In the genomic region with DNA sequence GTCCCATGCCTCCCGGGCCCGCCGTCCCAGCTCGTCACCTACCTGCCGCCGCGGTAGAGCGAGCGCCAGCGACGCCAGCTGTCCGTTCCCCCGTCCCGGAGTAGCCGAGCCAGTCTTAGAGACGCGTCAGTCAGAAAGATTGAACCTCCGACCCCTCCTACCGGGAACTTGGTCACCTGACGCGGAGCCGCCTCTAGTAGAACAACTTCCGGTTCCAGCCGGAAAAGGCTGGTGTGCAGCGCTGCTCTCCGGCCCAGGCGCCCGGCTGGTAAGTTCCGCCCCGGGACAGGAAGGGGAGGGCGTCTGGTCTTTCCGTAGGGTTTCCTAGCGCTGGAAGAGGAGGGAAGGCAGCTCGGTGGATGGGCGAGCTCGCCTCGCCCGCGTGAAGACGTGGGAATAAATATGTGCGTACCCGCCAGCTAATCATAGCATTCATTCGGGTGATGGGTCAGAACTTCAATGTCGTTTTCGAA, we compare ENCODE assay signal across 7 mouse cellular contexts. TPM values are rescaled to one million over a fixed set of nuclear protein-coding genes. Genes with fewer than 3 reads are reported as not detected.
DNase-seq lines count a peak whose midpoint lies in the region; ATAC-seq lines count a peak whose summit lies in the region.

Gene Rnf185 (minus strand): TSS at position 197 of the 473 bp plus-strand sequence.

- H3K9ac ChIP-seq in embryonic facial prominence, embryonic 12.5 days = peak within 1 kb of the TSS; percentile 82
- H3K9ac ChIP-seq in limb, embryonic 11.5 days (ENCODE audit: low read length) = peak within 1 kb of the TSS; percentile 74
- peak within 1 kb of the TSS; percentile 87 for H3K9ac ChIP-seq in midbrain, embryonic 14.5 days (replicated peaks; ENCODE audit: low read length)

- H3K27me3 ChIP-seq in embryonic facial prominence, embryonic 12.5 days = no peaks in the 10 kb centered on the region
- H3K27me3 ChIP-seq in limb, embryonic 11.5 days (ENCODE audit: control insufficient read depth, insufficient read depth, low read length) = no peaks in the 10 kb centered on the region
- no peaks in the 10 kb centered on the region for H3K27me3 ChIP-seq in midbrain, embryonic 14.5 days (ENCODE audit: control insufficient read depth, insufficient read depth, low read length)

- peak within 1 kb of the TSS; percentile 91 for H3K4me3 ChIP-seq in embryonic facial prominence, embryonic 12.5 days
- H3K4me3 ChIP-seq in limb, embryonic 11.5 days (ENCODE audit: low read depth, low read length) = peak within 1 kb of the TSS; percentile 81
- peak within 1 kb of the TSS; percentile 75 for H3K4me3 ChIP-seq in midbrain, embryonic 14.5 days (replicated peaks; ENCODE audit: low read depth, low read length)

- peak within 1 kb of the TSS; percentile 89 for H3K27ac ChIP-seq in embryonic facial prominence, embryonic 12.5 days
- peak within 1 kb of the TSS; percentile 65 for H3K27ac ChIP-seq in limb, embryonic 11.5 days (replicated peaks; ENCODE audit: low read depth, low read length)
- peak within 1 kb of the TSS; percentile 90 for H3K27ac ChIP-seq in midbrain, embryonic 14.5 days (replicated peaks; ENCODE audit: low read depth, low read length)

- peaks cover 7% of the 10 kb centered on the region for H3K36me3 ChIP-seq in embryonic facial prominence, embryonic 12.5 days
- no peaks in the 10 kb centered on the region for H3K36me3 ChIP-seq in limb, embryonic 11.5 days (ENCODE audit: control insufficient read depth, insufficient read depth, low read length)
- H3K36me3 ChIP-seq in midbrain, embryonic 14.5 days (ENCODE audit: control insufficient read depth, insufficient read depth, low read length) = peaks cover 7% of the 10 kb centered on the region; the same call in 1 of the 2 replicates

- under 1% methylated on average over 45 of the region's 45 CpGs for WGBS in embryonic facial prominence, embryonic 12.5 days
- WGBS in limb, embryonic 11.5 days = under 1% methylated on average over 45 of the region's 45 CpGs
- WGBS in midbrain, embryonic 14.5 days = under 1% methylated on average over 45 of the region's 45 CpGs

- ATAC-seq in embryonic facial prominence, embryonic 12.5 days (ENCODE audit: insufficient number of reproducible peaks, insufficient read depth, low FRiP score, low TSS enrichment) = peak; percentile 94
- peak; percentile 94 for ATAC-seq in limb, embryonic 11.5 days (ENCODE audit: insufficient number of reproducible peaks, low FRiP score, low TSS enrichment, low read depth)
- peak; percentile 96 for ATAC-seq in midbrain, embryonic 14.5 days (ENCODE audit: low FRiP score, low TSS enrichment)

- H3K9me3 ChIP-seq in embryonic facial prominence, embryonic 12.5 days = no peaks in the 10 kb centered on the region
- no peaks in the 10 kb centered on the region for H3K9me3 ChIP-seq in limb, embryonic 11.5 days (ENCODE audit: control insufficient read depth, low read length)
- no peaks in the 10 kb centered on the region for H3K9me3 ChIP-seq in midbrain, embryonic 14.5 days (ENCODE audit: control insufficient read depth, low read length)

- H3K4me2 ChIP-seq in embryonic facial prominence, embryonic 12.5 days (replicated peaks) = peak within 1 kb of the TSS; percentile 92
- H3K4me2 ChIP-seq in limb, embryonic 11.5 days (ENCODE audit: low read depth, severe bottlenecking) = peak within 1 kb of the TSS; percentile 75
- peak within 1 kb of the TSS; percentile 77 for H3K4me2 ChIP-seq in midbrain, embryonic 14.5 days (ENCODE audit: low read length)

- peaks cover 10% of the 10 kb centered on the region for H3K4me1 ChIP-seq in embryonic facial prominence, embryonic 12.5 days
- peaks cover 5% of the 10 kb centered on the region for H3K4me1 ChIP-seq in limb, embryonic 11.5 days (ENCODE audit: control insufficient read depth, insufficient read depth, low read length)
- H3K4me1 ChIP-seq in midbrain, embryonic 14.5 days (ENCODE audit: control insufficient read depth, insufficient read depth, low read length) = peaks cover 21% of the 10 kb centered on the region

- DNase-seq in adrenal gland, postnatal 25 days = peak; percentile 92
- DNase-seq in heart, adult 11 months = peak; percentile 100
- DNase-seq in kidney, adult 18-20 months = peak; percentile 93
- DNase-seq in limb, embryonic 11.5 days (ENCODE audit: low spot score) = peak; percentile 95
- peak; percentile 97 for DNase-seq in midbrain, embryonic 14.5 days
- peak; percentile 82 to 84 for DNase-seq in spleen, adult 18-20 months

RNA-seq across cellular contexts. Expression of gene Rnf185, which starts in this region (rescaled TPM):
- 34.3 and 45.8 TPM in 2 replicates for total RNA-seq in adrenal gland, postnatal 25 days (2021)
- polyA plus RNA-seq in embryonic facial prominence, embryonic 12.5 days (2016; fragmentation: Nextera tagmentation; extraction: Ambion mirVana) = 35.7 and 39.5 TPM in 2 replicates
- 42.4 and 48.0 TPM in 2 replicates for polyA plus RNA-seq in limb, embryonic 11.5 days (2014; fragmentation: Nextera tagmentation; extraction: Ambion mirVana)
- polyA plus RNA-seq in midbrain, embryonic 14.5 days (2014; fragmentation: Nextera tagmentation; extraction: Ambion mirVana) = 40.3 and 55.3 TPM in 2 replicates

Comparison
In these comparisons a context has a peak if more than half of its experiments do, and no peak if none do; other contexts are left out.
1. Peak in every context shown above with its lines: DNase-seq, ATAC-seq, H3K4me3 ChIP-seq and H3K27ac ChIP-seq.